Mouse (Mus musculus) forebrain, embryonic 10.5 days (tissue): ENCODE measurements around the gene Numb. TPM values are rescaled to one million over a fixed set of nuclear protein-coding genes. Genes with fewer than 3 reads are reported as not detected.

Experiments
- DNase-seq: peaks from one replicate; pipeline ENCODE4 v3.0.0-alpha.2; 2017; ENCODE audit warnings: low spot score; ENCODE audit errors: extremely low spot score
- H3K27ac ChIP-seq: fragments of 300-500 bp; sonication (generic); 2 replicates; pipeline ENCODE4 v1.5.1; 2016; ENCODE audit warnings: mild to moderate bottlenecking
- H3K27me3 ChIP-seq: fragments of 300-500 bp; sonication (generic); 2 replicates; pipeline ENCODE4 v1.6.1; 2016; ENCODE audit warnings: mild to moderate bottlenecking; ENCODE audit not compliant: poor library complexity, severe bottlenecking
- H3K36me3 ChIP-seq: fragments of 300-500 bp; sonication (generic); replicated peaks from 2 replicates; pipeline ENCODE4 v1.6.1; 2016; ENCODE audit warnings: mild to moderate bottlenecking, moderate library complexity
- H3K4me1 ChIP-seq: fragments of 300-500 bp; sonication (generic); 2 replicates; pipeline ENCODE4 v1.6.1; 2016
- H3K4me3 ChIP-seq: fragments of 300-500 bp; sonication (generic); 2 replicates; pipeline ENCODE4 v1.5.1; 2016; ENCODE audit warnings: mild to moderate bottlenecking, moderate library complexity
- H3K9me3 ChIP-seq: fragments of 300-500 bp; sonication (generic); 2 replicates; pipeline ENCODE4 v1.6.1; 2016; ENCODE audit warnings: mild to moderate bottlenecking, moderate library complexity
- WGBS: fragments of 180-500 bp; shearing (Covaris S2); methylation state at CpG from one replicate; pipeline ENCODE4 v1.1.7; 2016; 5-methylcytosine and 5-hydroxymethylcytosine counted together
- polyA plus RNA-seq: library from polyadenylated mRNA; unstranded; fragments of >200 nt; fragmentation: Nextera tagmentation; extraction: Ambion mirVana; gene quantifications from 2 replicates; pipeline ENCODE4 v1.2.1, GENCODE M21; 2016

Numb gene
- polyA plus RNA-seq, 1 experiment from 2014 or later: 35.5 TPM

DNA sequence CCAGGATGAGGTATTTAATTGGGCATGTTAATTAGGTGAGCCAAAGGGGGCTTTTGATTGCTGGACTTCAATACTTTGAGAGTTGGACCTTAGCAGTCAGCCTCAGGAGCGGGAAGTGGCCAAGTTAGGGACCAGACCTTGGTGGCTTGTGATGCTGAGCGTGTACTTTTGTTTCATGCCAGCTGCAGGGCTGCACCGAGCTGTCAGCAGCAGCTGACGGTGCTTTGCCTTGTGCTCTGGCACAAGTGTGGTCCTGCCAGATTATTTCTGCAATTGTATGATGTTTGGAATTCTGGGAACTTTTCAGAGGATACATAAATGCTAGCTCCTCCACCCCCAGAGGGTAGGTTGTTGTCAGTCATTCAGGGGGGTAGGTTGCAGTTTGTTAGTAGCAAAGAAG lies 136.4 kb downstream of the Numb start:
- 83% methylated on average over 4 of the region's 4 CpGs for whole genome bisulfite sequencing
- H3K36me3 ChIP-seq: no peaks in the 10 kb centered on the region
- no peaks in the 10 kb centered on the region for H3K27me3 ChIP-seq
- H3K4me1 ChIP-seq: peaks cover 18% of the 10 kb centered on the region
- H3K9me3 ChIP-seq: no peaks in the 10 kb centered on the region
- H3K4me3 ChIP-seq: no peak overlapping the region
- H3K27ac ChIP-seq: no peak overlapping the region
- DNase-seq: no peak

DNA sequence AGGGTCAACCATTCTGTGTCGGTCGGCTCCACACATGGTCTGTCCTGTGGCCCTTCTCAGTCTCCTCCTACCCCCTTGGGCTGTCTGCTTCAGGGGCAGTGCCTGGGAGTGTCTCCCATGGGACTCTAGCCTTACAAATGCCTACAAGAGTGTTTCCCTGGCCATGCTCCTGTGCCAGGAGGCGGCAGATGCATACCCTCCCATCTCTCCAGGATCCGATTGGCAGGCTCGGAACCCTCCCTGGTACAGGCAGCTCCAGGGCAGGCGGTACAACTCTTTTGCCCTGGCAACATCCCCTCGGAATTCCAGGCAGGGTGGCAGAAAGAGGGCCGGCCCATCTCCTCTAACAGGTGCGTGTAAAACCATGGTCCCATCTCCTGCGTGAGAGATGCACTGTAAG lies 139.1 kb downstream of the Numb start:
- Histone ChIP-seq H3K36me3 (no peaks in the 10 kb centered on the region), H3K9me3 (no peaks in the 10 kb centered on the region), H3K27me3 (no peaks in the 10 kb centered on the region), H3K27ac (no peak overlapping the region), H3K4me1 (peaks cover 13% of the 10 kb centered on the region), H3K4me3 (no peak overlapping the region)
- WGBS: 92% methylated on average over 10 of the region's 10 CpGs
- DNase-seq: no peak

DNA sequence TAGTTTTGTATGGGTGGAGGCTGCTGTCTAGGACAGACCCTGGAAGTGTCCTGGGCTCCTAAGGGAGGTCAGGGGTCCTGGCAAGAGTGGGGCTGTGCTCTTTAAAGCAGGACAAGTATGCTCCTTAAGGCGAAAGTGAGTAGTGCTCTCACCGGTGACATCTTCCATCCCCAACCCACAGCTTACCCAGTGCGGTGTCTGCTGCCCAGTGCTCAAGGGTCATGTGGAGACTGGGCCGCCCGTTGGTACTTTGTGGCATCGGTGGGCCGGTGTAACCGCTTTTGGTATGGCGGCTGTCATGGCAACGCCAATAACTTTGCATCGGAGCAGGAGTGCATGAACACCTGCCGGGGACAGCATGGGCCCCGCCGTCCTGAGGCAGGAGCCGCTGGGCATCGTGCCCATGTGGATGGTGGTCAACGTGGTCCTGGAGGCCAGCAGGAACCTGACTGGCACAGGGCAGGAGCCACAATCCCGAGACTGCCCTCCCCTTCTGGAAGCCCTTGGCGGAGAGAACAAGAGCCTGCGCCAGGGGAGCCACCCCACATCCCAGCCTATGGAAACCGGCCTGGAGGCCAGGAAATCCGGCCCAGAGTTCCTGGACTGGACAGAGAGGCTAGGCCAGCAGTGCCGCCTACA lies 140.0 kb downstream of the Numb start:
- no peak overlapping the region for H3K27ac ChIP-seq
- no peak for DNase-seq
- H3K9me3 ChIP-seq: no peaks in the 10 kb centered on the region
- no peak overlapping the region for H3K4me3 ChIP-seq
- H3K27me3 ChIP-seq: no peaks in the 10 kb centered on the region
- 80% methylated on average over 23 of the region's 23 CpGs for WGBS
- no peaks in the 10 kb centered on the region for H3K36me3 ChIP-seq
- peaks cover 13% of the 10 kb centered on the region for H3K4me1 ChIP-seq

GRCm38 (mm10) chr12:83781204-83781603 lies 140.5 kb downstream of the Numb start:
- Histone ChIP-seq H3K4me1 (peaks cover 13% of the 10 kb centered on the region), H3K36me3 (no peaks in the 10 kb centered on the region), H3K9me3 (no peaks in the 10 kb centered on the region), H3K4me3 (no peak overlapping the region), H3K27me3 (no peaks in the 10 kb centered on the region), H3K27ac (no peak overlapping the region)
- WGBS: 85% methylated on average over 7 of the region's 7 CpGs
- DNase-seq: no peak

DNA sequence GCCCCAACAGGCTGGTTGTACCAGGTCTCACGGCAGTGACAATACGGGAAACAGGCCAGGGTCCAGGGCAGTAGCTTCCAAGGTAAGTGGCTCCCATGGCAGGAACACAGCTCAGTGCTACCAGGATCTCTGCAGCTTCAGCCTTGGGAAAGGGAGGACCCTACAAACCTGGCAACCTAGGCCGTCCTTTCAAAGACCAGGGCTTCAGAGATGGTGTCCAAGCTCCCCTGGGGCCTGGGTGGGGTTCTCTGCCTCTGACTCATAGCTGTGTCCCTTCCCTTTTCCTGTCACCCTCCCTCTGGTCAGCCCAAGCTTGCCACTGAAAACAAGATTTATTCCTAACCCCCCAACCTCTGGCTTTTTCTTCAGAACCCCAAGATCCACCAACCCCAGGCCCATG lies 141.6 kb downstream of the Numb start:
- Histone ChIP-seq H3K4me1 (peaks cover 21% of the 10 kb centered on the region), H3K9me3 (no peaks in the 10 kb centered on the region), H3K27ac (no peak overlapping the region), H3K4me3 (no peak overlapping the region), H3K27me3 (no peaks in the 10 kb centered on the region), H3K36me3 (no peaks in the 10 kb centered on the region)
- WGBS: 94% methylated on average over 3 of the region's 3 CpGs
- DNase-seq: no peak

GRCm38 (mm10) chr12:83776766-83777165 lies 145.0 kb downstream of the Numb start:
- WGBS: 93% methylated on average over 7 of the region's 7 CpGs

DNA sequence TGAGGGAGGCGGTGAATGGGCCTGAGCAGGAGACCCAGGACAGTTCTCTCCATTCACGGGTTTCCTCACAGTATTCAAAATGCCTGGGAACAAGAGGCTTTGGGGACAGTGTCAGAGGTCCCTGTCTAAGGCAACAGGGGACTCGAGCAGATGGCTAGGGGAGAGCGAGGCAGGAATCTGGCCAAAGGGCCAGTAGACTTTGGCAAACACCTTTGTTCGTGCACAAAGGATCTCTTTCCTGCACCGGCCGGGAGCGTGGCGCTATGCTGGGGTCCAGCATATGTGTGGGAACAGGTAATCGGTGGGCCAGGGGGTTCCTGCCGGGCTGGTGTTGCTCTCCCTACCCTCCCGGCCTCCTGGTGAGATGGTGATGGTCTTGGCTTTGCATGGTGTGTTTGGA lies 146.1 kb downstream of the Numb start:
- H3K4me1 ChIP-seq: peaks cover 16% of the 10 kb centered on the region
- DNase-seq: no peak
- H3K4me3 ChIP-seq: no peak overlapping the region
- H3K27ac ChIP-seq: 0 out of 2 replicates have a peak overlapping the region, but pooled peaks have one; percentile 15
- no peaks in the 10 kb centered on the region for H3K36me3 ChIP-seq
- H3K27me3 ChIP-seq: peaks cover 9% of the 10 kb centered on the region
- WGBS: 71% methylated on average over 12 of the region's 12 CpGs
- H3K9me3 ChIP-seq: no peaks in the 10 kb centered on the region

More at GRCm38 (mm10) chr12:83776766-83777165, 145.0 kb downstream of the Numb start:
- Histone ChIP-seq H3K27ac (no peak overlapping the region), H3K4me1 (peaks cover 15% of the 10 kb centered on the region), H3K36me3 (no peaks in the 10 kb centered on the region), H3K9me3 (no peaks in the 10 kb centered on the region), H3K4me3 (no peak overlapping the region), H3K27me3 (peaks cover 5% of the 10 kb centered on the region)
- no peak for DNase-seq

DNA sequence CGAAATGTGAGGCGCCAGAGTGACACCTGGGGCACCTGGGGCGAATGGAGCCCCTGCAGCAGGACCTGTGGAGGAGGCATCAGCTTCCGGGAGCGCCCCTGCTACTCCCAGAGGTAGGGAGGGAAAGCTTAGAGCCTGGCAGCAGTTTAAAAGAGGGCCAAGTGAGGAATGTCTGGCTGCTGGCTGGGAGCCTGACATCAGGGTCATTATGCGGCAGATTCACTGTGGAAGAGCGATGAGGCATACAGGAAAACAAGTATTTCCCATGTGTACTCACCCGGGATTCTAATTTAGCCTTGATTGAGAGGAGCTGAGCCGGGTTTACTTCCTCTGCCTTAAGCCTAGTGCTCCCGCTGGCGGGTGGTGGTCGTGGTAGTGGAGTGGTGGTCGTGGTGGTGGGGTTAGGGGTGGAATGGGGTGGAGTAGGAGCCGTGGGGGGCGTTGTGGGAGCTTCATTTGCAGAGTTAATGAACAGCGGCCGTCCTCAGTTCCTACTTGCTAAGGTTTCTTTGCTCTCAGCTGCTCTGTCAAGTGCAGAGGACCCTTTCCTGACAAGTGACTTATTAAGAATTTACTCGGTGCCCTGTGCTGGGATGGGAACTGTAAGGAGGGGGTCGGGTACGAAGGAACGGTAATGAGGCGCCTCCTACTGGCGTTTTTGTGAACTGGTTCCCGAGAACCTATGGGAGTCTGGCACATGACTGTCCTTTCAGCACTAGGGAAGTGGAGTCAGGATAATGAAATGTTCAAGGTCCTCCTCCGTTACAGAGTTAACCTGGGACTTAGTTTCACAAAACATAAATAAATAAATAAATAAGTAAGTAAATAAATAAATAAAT lies 151.1 kb downstream of the Numb start:
- Histone ChIP-seq H3K27me3 (peaks cover 40% of the 10 kb centered on the region), H3K36me3 (no peaks in the 10 kb centered on the region), H3K4me1 (peaks cover 36% of the 10 kb centered on the region), H3K27ac (peak overlapping the region; percentile 62; the same call in 1 of the 2 replicates), H3K4me3 (peak overlapping the region; percentile 38), H3K9me3 (no peaks in the 10 kb centered on the region)
- peak; percentile 74 for DNase-seq
- 7% methylated on average over 25 of the region's 25 CpGs for WGBS

GRCm38 (mm10) chr12:83768235-83768899 lies 153.4 kb downstream of the Numb start:
- H3K36me3 ChIP-seq: no peaks in the 10 kb centered on the region
- WGBS: 90% methylated on average over 14 of the region's 14 CpGs
- no peak overlapping the region for H3K4me3 ChIP-seq
- no peak overlapping the region for H3K27ac ChIP-seq
- no peak for DNase-seq
- peaks cover 59% of the 10 kb centered on the region for H3K27me3 ChIP-seq
- peaks cover 45% of the 10 kb centered on the region for H3K4me1 ChIP-seq
- H3K9me3 ChIP-seq: no peaks in the 10 kb centered on the region

GRCm38 (mm10) chr12:83767833-83768232 lies 153.9 kb downstream of the Numb start:
- 73% methylated on average over 9 of the region's 9 CpGs for WGBS
- no peak for DNase-seq
- Histone ChIP-seq H3K9me3 (no peaks in the 10 kb centered on the region), H3K36me3 (no peaks in the 10 kb centered on the region), H3K27ac (no peak overlapping the region), H3K4me1 (peaks cover 50% of the 10 kb centered on the region), H3K27me3 (peaks cover 64% of the 10 kb centered on the region), H3K4me3 (no peak overlapping the region)

- Histone ChIP-seq H3K4me3 (no peak overlapping the region), H3K9me3 (no peaks in the 10 kb centered on the region), H3K4me1 (peaks cover 64% of the 10 kb centered on the region), H3K36me3 (no peaks in the 10 kb centered on the region), H3K27me3 (peaks cover 63% of the 10 kb centered on the region), H3K27ac (0 out of 2 replicates have a peak overlapping the region, but pooled peaks have one; percentile 35)
- DNase-seq: no peak
- WGBS: 73% methylated on average over 13 of the region's 13 CpGs
Measured at GRCm38 (mm10) chr12:83765965-83766603, 155.7 kb downstream of the Numb start.

DNA sequence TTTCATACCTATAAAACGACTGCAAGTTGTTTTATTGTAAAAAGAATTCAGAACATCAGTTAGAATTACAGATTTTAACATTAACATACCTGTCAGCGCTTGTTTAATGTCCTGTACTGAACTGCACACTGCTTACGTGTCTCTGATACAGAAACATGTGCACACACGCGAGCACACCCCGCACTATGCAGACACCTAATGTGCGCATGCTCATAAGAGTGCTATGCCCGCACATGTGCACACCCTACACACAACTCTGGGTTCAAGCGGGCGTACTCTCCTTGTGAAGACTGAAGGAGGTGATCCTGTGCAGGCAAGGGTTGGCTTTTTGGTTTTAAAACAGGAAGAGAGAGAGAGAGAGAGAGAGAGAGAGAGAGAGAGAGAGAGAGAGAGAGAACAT lies 157.2 kb downstream of the Numb start:
- 83% methylated on average over 10 of the region's 10 CpGs for WGBS
- H3K9me3 ChIP-seq: no peaks in the 10 kb centered on the region
- H3K4me3 ChIP-seq: no peak overlapping the region
- DNase-seq: no peak
- H3K27ac ChIP-seq: no peak overlapping the region
- peaks cover 51% of the 10 kb centered on the region for H3K4me1 ChIP-seq
- peaks cover 56% of the 10 kb centered on the region for H3K27me3 ChIP-seq
- no peaks in the 10 kb centered on the region for H3K36me3 ChIP-seq
